Mouse (Mus musculus) small intestine, adult 2 months (tissue): ENCODE data around the gene Ccdc186. TPM values are rescaled to one million over a fixed set of nuclear protein-coding genes. Genes with fewer than 3 reads are reported as not detected.
A peak's percentile ranks its signal among the peaks of the same experiment; 100 is the strongest.

Experiments used
- H3K27ac ChIP-seq: fragments of 200-500 bp; 2 replicates; pipeline ENCODE4 v1.5.1; 2012; ENCODE audit warnings: low read depth, low read length, control low read depth, inconsistent platforms; ENCODE audit not compliant: insufficient read depth
- H3K27me3 ChIP-seq: fragments of 200-500 bp; 2 replicates; pipeline ENCODE4 v1.6.1; 2012; ENCODE audit warnings: mild to moderate bottlenecking, moderate library complexity, low read length, inconsistent platforms; ENCODE audit not compliant: control insufficient read depth, insufficient read depth
- H3K36me3 ChIP-seq: fragments of 200-500 bp; 2 replicates; pipeline ENCODE4 v1.6.1; 2012; ENCODE audit warnings: mild to moderate bottlenecking, low read length, control low read depth, inconsistent platforms; ENCODE audit not compliant: control insufficient read depth, insufficient read depth
- H3K4me1 ChIP-seq: fragments of 200-500 bp; 2 replicates; pipeline ENCODE4 v1.6.1; 2012; ENCODE audit warnings: low read length, inconsistent platforms, mixed read lengths; ENCODE audit not compliant: control insufficient read depth, insufficient read depth, insufficient read length
- H3K4me3 ChIP-seq: fragments of 200-500 bp; 2 replicates; pipeline ENCODE4 v1.5.1; 2012; ENCODE audit warnings: low read depth, mild to moderate bottlenecking, control low read depth, inconsistent platforms, low read length, moderate library complexity
- CTCF ChIP-seq: fragments of 200-500 bp; IDR thresholded peaks from 2 replicates; pipeline ENCODE4 v1.5.1; 2012; ENCODE audit warnings: low read depth, mild to moderate bottlenecking, control low read depth, inconsistent platforms, low read length, moderate library complexity, mixed read lengths; ENCODE audit not compliant: insufficient replicate concordance, insufficient read length; ENCODE audit errors: extremely low read depth
- POLR2A ChIP-seq: fragments of 200-500 bp; IDR thresholded peaks from 2 replicates; pipeline ENCODE4 v1.6.1; 2012; ENCODE audit warnings: low read depth, mild to moderate bottlenecking, control low read depth, inconsistent platforms, low read length, moderate library complexity
- WGBS: fragments of 180-500 bp; shearing (Covaris S2); methylation state at CpG from one replicate; pipeline ENCODE4 v1.1.7; 2018; 5-methylcytosine and 5-hydroxymethylcytosine counted together
- polyA plus RNA-seq: library from polyadenylated mRNA; depleted of rRNA; stranded (reverse); fragments of >200 nt; gene quantifications from 2 replicates; pipeline ENCODE4 v1.2.3, GENCODE M21; 2012; rRNA removed

The Ccdc186 gene
- 1.0 and 3.4 TPM in 2 replicates for polyA plus RNA-seq

- Histone ChIP-seq H3K27me3 (no peaks in the 10 kb centered on the region), H3K4me3 (peak within 1 kb of the TSS; percentile 97), H3K36me3 (no peaks in the 10 kb centered on the region), H3K4me1 (peaks cover 14% of the 10 kb centered on the region), H3K27ac (peak within 1 kb of the TSS; percentile 89)
- TF ChIP-seq POLR2A: peak; percentile 79
- TF ChIP-seq CTCF: no peak
- under 1% methylated on average over 79 of the region's 79 CpGs for WGBS
Measured at GRCm38 (mm10) chr19:56821798-56822447, at the start of gene Ccdc186. Gene Ccdc186, minus strand, starts transcription at chr19:56822190.

- WGBS: 28% methylated on average over 4 of the region's 4 CpGs
- H3K36me3 ChIP-seq: no peaks in the 10 kb centered on the region
- TF ChIP-seq POLR2A (no peak), CTCF (no peak)
- no peaks in the 10 kb centered on the region for H3K27me3 ChIP-seq
- peaks cover 10% of the 10 kb centered on the region for H3K4me1 ChIP-seq
- no peak overlapping the region for H3K27ac ChIP-seq
- no peak overlapping the region for H3K4me3 ChIP-seq
Measured at GRCm38 (mm10) chr19:56867701-56868100, 45.7 kb upstream of the Ccdc186 start.

GRCm38 (mm10) chr19:56856455-56856854, 34.5 kb upstream of the Ccdc186 start:
- Histone ChIP-seq H3K27ac (no peak overlapping the region), H3K36me3 (no peaks in the 10 kb centered on the region), H3K4me3 (no peak overlapping the region), H3K27me3 (no peaks in the 10 kb centered on the region), H3K4me1 (no peaks in the 10 kb centered on the region)
- no peak for TF ChIP-seq POLR2A
- no peak for TF ChIP-seq CTCF
- 72% methylated on average over 5 of the region's 5 CpGs for WGBS

GRCm38 (mm10) chr19:56852590-56852989, 30.6 kb upstream of the Ccdc186 start:
- no peaks in the 10 kb centered on the region for H3K27me3 ChIP-seq
- TF ChIP-seq CTCF (no peak), POLR2A (no peak)
- H3K4me3 ChIP-seq: no peak overlapping the region
- H3K36me3 ChIP-seq: no peaks in the 10 kb centered on the region
- H3K4me1 ChIP-seq: no peaks in the 10 kb centered on the region
- H3K27ac ChIP-seq: no peak overlapping the region

GRCm38 (mm10) chr19:56842974-56843373, 21.0 kb upstream of the Ccdc186 start:
- WGBS: 85% methylated on average over 12 of the region's 12 CpGs
- Histone ChIP-seq H3K27ac (no peak overlapping the region), H3K27me3 (no peaks in the 10 kb centered on the region), H3K4me1 (no peaks in the 10 kb centered on the region), H3K36me3 (no peaks in the 10 kb centered on the region), H3K4me3 (no peak overlapping the region)
- TF ChIP-seq CTCF: no peak
- no peak for TF ChIP-seq POLR2A

GRCm38 (mm10) chr19:56838942-56839706, 17.1 kb upstream of the Ccdc186 start:
- Histone ChIP-seq H3K36me3 (no peaks in the 10 kb centered on the region), H3K27me3 (no peaks in the 10 kb centered on the region), H3K27ac (no peak overlapping the region), H3K4me3 (no peak overlapping the region), H3K4me1 (peaks cover 6% of the 10 kb centered on the region; the same call in 1 of the 2 replicates)
- TF ChIP-seq POLR2A (no peak), CTCF (no peak)
- WGBS: 88% methylated on average over 17 of the region's 17 CpGs

- no peak overlapping the region for H3K27ac ChIP-seq
- WGBS: 16% methylated on average over 9 of the region's 9 CpGs
- no peak for TF ChIP-seq CTCF
- TF ChIP-seq POLR2A: no peak
- H3K4me1 ChIP-seq: peaks cover 6% of the 10 kb centered on the region; the same call in 1 of the 2 replicates
- H3K36me3 ChIP-seq: no peaks in the 10 kb centered on the region
- H3K27me3 ChIP-seq: no peaks in the 10 kb centered on the region
- H3K4me3 ChIP-seq: no peak overlapping the region
Measured at GRCm38 (mm10) chr19:56835340-56835739, 13.3 kb upstream of the Ccdc186 start.
